Mouse (Mus musculus) large intestine, adult 2 months (tissue): ENCODE measurements around the gene Kcnk18. TPM values are rescaled to one million over a fixed set of nuclear protein-coding genes. Genes with fewer than 3 reads are reported as not detected.

Experiments used
- DNase-seq: peaks from one replicate; pipeline ENCODE4 v3.0.0-alpha.2; 2012; ENCODE audit warnings: low read depth, low spot score
- WGBS: fragments of 180-500 bp; shearing (Covaris S2); methylation state at CpG from one replicate; pipeline ENCODE4 v1.1.7; 2018; 5-methylcytosine and 5-hydroxymethylcytosine counted together
- polyA plus RNA-seq: library from polyadenylated mRNA; depleted of rRNA; stranded (reverse); fragments of >200 nt; gene quantifications from 2 replicates; pipeline ENCODE4 v1.2.3, GENCODE M21; 2012; rRNA removed

Gene Kcnk18
- polyA plus RNA-seq, 1 experiment = not detected

- no peak for DNase-seq
- WGBS = 31% methylated on average over 5 of the region's 5 CpGs
Measured at GRCm38 (mm10) chr19:59267417-59267963, 48.5 kb downstream of the Kcnk18 start.

GRCm38 (mm10) chr19:59273190-59273589, 54.2 kb downstream of the Kcnk18 start:
- DNase-seq = no peak
- WGBS = 87% methylated on average over 7 of the region's 7 CpGs

GRCm38 (mm10) chr19:59276354-59276753, 57.3 kb downstream of the Kcnk18 start:
- DNase-seq = no peak

GRCm38 (mm10) chr19:59280841-59281240, 61.8 kb downstream of the Kcnk18 start:
- DNase-seq = no peak

More at GRCm38 (mm10) chr19:59276354-59276753, 57.3 kb downstream of the Kcnk18 start:
- WGBS = 88% methylated on average over 7 of the region's 7 CpGs

DNA sequence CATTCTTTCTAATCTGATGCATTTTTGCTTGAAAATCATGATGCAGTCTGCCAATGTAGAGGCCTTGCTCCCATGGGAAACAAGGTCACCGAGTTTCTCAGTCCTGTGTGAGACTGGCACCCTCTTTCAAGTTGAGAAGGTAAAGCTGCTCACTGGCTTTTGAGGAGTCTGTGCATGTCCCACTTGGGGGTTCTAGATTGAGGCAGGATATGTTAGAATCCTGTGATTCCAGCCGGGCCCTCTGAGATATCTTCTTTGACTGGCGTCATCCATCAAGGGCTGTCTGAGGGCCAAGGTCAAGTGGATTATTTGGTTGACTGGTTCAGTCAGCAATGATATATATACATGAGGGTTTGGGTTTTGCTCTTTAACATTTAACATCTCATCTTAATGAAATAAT, 63.0 kb downstream of the Kcnk18 start:
- 82% methylated on average over 3 of the region's 3 CpGs for WGBS
- no peak for DNase-seq

Other genes starting within 250 kb of the Kcnk18 start
- 4.1 and 5.5 TPM in 2 replicates for gene Shtn1, start 143.1 kb upstream of the Kcnk18 start, polyA plus RNA-seq
- not detected in 2 replicates for gene Vax1, start 49.2 kb upstream of the Kcnk18 start, polyA plus RNA-seq
- gene Slc18a2, start 41.7 kb downstream of the Kcnk18 start, polyA plus RNA-seq = 0.55 and 0.97 TPM in 2 replicates
- gene Rps12-ps3, start 103.1 kb downstream of the Kcnk18 start, polyA plus RNA-seq = 4,852 and 5,272 TPM in 2 replicates
- gene Pdzd8, start 126.6 kb downstream of the Kcnk18 start, polyA plus RNA-seq = 3.6 and 8.1 TPM in 2 replicates
- not detected in 2 replicates for gene Emx2, start 239.2 kb downstream of the Kcnk18 start, polyA plus RNA-seq